Mouse (Mus musculus) NIH3T3 (cell line): ENCODE data around the gene Gstp1.
A peak's percentile ranks its signal among the peaks of the same experiment; 100 is the strongest.
"Not testable (repeated sequence)": the region's sequence is repeated elsewhere in the genome, so short reads cannot be mapped to it uniquely, and the experiment has no call there.

Experiments
- DNase-seq: peaks from one replicate; pipeline ENCODE4 v3.0.0-alpha.2; 2012; ENCODE audit warnings: low read depth

The Gstp1 gene

DNA sequence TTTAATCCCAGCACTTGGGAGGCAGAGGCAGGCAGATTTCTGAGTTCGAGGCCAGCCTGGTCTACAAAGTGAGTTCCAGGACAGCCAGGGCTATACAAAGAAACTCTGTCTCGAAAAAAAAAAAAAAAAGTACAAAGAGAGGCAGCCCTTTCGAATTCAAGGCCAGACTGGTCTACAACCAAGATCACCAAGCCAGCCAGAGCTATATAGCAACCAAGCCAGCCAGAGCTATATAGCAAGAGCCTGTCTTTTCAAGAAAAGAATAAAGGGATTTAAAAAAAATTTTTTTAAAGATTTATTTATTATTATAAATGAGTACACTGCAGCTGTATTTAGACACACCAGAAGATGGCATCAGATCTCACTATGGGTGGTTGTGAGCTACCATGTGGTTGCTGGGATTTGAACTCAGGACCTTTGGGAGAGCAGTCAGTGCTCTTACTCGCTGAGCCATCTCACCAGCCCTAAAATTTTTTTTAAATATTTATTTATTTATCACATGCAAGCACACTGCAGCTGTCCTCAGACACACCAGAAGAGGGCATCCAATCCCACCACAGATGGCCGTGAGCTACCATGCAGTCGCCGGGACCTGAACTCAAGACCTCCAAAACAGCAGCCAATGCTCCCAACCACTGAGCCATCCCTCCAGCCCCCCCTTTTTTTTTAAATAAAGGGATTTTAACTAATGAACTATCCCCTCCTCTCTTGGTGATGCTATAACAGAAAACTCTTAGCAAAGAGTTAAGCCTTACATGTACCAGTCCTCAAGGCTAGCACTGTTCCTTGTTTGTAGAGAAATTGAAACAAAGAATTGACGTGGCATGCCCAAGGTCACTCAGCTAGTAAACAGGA lies 22.5 kb upstream of the Gstp1 start:
- DNase-seq: not testable (repeated sequence)

DNA sequence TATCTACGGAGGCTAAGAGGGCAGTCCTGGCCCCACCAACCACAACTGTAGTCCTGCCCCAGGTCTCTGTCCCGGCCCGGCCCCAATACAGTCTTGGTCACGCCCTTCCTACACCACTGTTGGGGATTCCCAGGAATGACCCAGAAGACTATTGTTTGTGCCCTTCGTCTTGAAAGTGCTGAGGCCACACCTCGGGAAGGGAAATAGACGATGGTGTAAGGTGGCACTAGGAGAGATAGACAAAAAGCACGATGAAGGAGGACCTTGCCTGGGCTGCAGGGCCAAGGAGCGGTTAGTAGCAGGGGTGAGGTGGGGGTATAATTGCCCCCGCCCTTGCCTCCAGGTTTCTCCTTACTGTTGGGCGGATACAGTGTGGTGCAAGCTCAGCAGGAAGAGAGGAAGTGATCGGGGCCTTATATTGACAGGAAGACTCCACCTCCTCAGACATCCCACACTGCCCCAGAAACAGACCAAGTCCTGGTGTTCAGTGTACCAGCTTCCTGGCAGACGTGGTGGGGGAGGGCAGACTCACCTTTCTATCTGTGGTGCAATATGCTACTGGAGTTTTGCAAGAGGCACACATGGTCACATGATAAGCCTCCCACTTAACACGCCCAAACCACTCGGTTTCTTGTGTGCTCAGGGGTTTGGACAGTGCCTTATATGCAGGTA lies 21.4 kb upstream of the Gstp1 start, which contains the start of gene Gstp3:
Gene Gstp3 (minus strand): TSS at position 501 of the 672 bp plus-strand sequence.
- no peak for DNase-seq

GRCm38 (mm10) chr19:4058581-4058980 lies 20.8 kb upstream of the Gstp1 start:
- DNase-seq: no peak

- no peak for DNase-seq
Measured at GRCm38 (mm10) chr19:4057962-4058361, 20.2 kb upstream of the Gstp1 start.

DNA sequence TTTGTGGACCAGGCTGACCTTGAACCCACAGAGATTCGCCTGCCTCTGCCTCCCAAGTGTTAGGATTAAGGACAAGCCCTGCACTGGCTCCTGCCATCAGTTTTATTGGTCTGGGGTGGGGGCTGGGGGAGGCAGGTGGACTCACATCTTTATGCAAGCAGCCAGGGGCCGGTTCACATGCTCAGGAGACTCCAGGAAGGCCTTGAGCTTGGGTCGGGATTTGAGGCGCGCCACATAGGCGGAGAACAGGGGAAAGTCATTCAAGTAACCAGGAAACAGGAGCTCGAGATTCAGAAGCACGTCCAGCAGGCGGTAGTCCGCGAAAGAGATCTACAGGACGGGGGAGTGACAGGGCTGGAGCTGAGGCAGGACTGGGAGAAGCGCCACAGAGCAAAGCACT lies 19.6 kb upstream of the Gstp1 start:
- DNase-seq: no peak

GRCm38 (mm10) chr19:4056727-4057126 lies 18.9 kb upstream of the Gstp1 start:
- DNase-seq: no peak

- DNase-seq: no peak
Measured at GRCm38 (mm10) chr19:4055947-4056693, 18.3 kb upstream of the Gstp1 start.

DNA sequence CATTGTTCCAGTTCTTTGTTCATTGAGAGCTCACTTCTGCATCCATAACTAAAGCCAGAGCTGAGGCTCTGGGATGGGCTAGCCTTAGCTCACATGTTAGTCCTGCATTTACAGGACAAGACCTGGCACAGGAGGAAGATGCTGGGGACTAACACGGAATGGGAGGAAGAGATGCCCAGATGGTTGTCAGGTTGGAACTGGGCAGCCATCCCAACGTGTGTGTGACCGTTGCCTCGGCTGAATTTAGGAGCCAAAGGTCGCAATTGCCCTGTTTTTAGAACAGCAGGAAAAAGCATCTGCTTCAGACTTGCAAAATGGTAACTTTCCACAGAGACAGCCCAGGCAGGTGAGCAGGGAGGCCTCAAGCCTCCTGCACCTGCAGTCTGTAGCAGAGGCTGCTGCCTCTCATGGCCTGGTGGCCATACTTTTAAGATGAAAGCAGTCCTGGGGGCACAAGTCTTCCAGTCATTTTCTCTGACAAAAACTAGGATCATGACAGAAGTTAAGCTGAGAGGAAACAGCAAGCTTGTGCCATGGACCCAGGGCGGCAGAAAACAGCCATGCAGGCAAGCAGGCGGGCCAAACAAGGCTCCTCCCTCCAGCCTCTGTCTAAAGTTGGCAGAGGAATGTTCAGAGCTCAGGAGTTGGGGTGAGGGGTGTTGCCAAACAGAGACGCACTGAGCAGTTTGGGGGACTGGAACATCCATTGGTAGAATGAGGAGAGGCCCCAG lies 17.6 kb upstream of the Gstp1 start:
- no peak for DNase-seq

- no peak for DNase-seq
Measured at GRCm38 (mm10) chr19:4054613-4055012, 16.8 kb upstream of the Gstp1 start.

DNA sequence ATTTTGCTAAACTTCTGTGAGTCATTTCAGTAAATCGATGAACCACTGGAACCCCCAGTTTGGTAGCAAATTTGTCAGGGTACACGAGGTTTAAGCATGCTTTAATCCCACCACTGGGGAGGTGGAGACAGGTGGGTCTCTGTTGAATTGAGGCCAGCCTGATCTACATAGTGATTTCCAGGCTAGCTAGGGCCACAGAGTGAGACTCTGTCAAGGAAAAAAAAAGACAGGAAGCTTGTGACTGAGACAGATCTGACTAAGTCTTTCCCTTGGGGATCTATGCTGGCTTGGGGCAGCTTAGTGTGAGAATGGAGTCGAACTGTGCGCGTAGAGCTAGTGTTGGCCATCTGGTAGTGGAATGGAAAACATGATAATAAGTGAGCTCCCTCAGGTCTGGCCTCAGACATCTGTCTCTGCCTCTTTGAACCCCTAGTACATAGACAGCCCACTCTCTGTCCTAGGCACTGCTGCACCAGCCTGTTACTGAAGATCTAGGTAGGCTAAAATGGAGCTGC lies 14.8 kb upstream of the Gstp1 start:
- DNase-seq: no peak

DNA sequence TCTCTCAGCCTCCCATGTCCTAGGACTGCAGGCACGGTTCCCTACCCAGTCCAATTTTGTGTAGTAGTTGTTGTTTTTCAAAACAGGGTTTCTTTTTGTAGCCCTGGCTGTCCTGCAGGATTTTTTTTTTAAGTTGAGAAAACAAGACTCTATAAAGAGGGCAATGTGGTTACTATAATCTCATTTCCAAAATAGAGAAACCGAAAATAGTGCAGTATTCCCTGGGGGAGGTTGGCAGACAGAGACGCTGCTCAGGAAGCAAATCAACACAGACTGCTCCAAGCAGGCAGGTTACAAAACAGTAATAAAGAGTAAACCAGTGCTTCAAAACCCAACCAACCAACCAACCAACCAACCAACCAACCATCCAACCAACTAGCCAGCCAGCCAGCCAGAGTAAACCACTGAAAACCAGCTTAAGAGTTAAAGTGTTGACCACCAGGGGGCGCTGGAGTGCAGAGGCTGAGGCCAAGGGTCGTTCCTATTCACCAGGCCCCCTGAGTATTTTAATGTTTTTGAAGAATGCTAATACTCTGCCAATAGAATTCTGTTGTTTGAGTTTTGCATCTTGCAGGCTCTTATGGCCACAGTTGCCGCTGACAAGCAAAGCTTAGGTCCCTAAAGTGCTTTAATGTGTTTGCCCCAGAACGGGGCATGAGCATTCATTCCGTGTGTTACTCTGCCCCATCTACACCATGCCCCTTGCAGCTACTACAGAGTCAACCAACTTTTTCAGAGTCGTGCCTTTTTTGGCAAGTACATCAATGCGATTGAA lies 14.1 kb upstream of the Gstp1 start:
- peak; percentile 80 for DNase-seq

- DNase-seq: no peak
Measured at GRCm38 (mm10) chr19:4051016-4051415, 13.2 kb upstream of the Gstp1 start.

DNA sequence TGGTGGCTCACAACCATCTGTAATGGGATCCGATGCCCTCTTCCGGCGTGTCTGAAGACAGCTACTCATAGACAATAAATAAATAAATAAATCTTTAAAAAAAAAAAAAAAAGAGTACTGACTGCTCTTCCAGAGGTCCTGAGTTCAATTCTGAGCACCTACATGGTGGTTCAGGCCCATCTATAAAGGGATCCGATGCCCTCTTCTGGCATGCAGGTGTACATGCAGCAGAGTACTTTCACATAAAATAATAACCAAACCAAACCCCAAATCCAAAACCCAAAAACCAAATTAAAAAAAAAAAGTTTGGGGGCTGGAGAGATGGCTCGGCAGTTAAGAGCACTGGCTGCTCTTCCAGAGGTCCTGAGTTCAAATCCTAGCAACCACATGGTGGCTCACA lies 11.3 kb upstream of the Gstp1 start:
- not testable (repeated sequence) for DNase-seq

DNA sequence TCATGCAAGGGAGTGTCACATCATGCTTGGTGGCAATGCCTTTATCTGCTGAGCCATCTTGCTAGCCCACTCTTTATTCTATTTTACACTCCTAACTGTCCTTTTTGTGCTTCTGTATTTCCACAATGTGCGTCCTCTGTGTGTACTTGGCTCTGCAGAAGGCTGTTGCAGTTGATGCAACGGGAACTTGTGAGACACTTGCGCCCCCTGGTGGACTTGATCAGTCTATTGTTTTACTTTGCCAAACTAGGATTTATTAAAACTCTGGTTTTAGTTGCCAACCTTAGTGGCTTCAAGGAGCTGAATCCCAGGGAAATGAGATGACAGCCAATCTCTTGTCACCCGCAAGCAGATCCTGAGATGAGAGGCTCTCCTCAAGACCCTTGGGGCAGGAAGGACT lies 10.1 kb upstream of the Gstp1 start:
- DNase-seq: peak; percentile 78

DNA sequence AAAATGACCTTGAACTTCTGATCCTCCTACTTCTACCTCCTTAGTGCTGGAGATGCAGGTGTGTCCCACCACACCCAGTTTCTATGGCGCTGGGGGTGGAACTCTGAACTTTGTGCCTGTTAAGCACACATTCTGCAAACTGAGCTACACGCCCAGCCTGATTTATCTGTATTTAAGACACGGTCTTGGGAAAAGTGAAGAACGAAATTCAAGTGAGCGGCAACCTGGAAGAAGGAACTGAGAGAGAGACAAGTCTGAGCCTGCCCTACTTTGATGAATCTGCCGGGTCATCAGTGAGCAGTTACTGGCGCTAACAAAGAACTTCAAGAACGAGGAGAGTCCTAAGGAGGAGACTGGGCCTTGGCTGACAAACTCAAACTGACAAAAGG lies 9.1 kb upstream of the Gstp1 start:
- no peak for DNase-seq

- DNase-seq: peak; percentile 98
Measured at GRCm38 (mm10) chr19:4045966-4046865, 8.4 kb upstream of the Gstp1 start, which contains the start of gene Gstp2. Gstp2 (minus strand) TSS chr19:4046023.

DNA sequence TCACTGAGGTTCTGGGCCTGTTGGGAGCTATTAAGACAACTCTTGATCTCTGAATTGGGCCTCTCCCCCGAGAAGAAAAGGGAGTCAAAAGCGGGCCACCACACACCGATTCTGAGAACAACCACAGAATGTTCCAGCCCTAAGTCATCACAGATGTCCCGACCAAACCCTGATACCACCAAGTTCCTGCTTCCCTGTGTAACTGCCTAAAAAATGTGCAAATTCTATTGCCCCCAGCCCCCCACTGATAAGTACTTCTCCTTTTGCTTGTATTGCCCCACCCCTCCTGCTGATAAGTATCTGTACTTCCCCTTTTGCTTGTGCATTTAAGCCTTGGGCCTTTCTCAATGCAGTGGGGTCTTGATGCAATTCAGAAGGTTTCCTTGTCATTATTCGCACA lies 6.3 kb upstream of the Gstp1 start:
- DNase-seq: not testable (repeated sequence)

GRCm38 (mm10) chr19:4042124-4042523 lies 4.3 kb upstream of the Gstp1 start:
- DNase-seq: peak; percentile 44

DNA sequence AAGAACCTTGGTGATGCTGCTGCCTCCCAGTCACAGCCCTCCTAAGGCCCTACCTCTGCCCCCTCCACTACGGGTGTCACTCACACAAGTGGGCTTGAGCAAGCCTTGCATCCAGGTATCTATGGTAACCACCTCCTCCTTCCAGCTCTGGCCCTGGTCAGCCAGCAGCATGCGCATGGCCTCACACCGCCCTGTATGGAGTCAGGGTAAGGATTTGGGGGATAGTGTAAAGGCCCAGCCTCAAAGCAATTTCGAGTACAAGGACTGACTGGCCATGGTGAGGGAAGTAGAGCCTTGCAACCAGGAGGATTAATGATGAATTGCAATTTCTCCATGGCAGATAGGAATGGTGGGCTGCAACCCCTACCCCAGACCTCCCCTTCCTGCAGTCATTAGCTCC lies 3.7 kb upstream of the Gstp1 start:
- not testable (repeated sequence) for DNase-seq

- DNase-seq: not testable (repeated sequence)
Measured at GRCm38 (mm10) chr19:4040941-4041340, 3.2 kb upstream of the Gstp1 start.
